Mouse (Mus musculus) forebrain, embryonic 10.5 days (tissue): Measurements from ENCODE around the gene Agrp. TPM values are rescaled to one million over a fixed set of nuclear protein-coding genes. Genes with fewer than 3 reads are reported as not detected.

Source experiments
- DNase-seq: peaks from one replicate; pipeline ENCODE4 v3.0.0-alpha.2; 2017; ENCODE audit warnings: low spot score; ENCODE audit errors: extremely low spot score
- H3K27ac ChIP-seq: fragments of 300-500 bp; sonication (generic); 2 replicates; pipeline ENCODE4 v1.5.1; 2016; ENCODE audit warnings: mild to moderate bottlenecking
- H3K27me3 ChIP-seq: fragments of 300-500 bp; sonication (generic); 2 replicates; pipeline ENCODE4 v1.6.1; 2016; ENCODE audit warnings: mild to moderate bottlenecking; ENCODE audit not compliant: poor library complexity, severe bottlenecking
- H3K36me3 ChIP-seq: fragments of 300-500 bp; sonication (generic); replicated peaks from 2 replicates; pipeline ENCODE4 v1.6.1; 2016; ENCODE audit warnings: mild to moderate bottlenecking, moderate library complexity
- H3K4me1 ChIP-seq: fragments of 300-500 bp; sonication (generic); 2 replicates; pipeline ENCODE4 v1.6.1; 2016
- H3K4me3 ChIP-seq: fragments of 300-500 bp; sonication (generic); 2 replicates; pipeline ENCODE4 v1.5.1; 2016; ENCODE audit warnings: mild to moderate bottlenecking, moderate library complexity
- H3K9me3 ChIP-seq: fragments of 300-500 bp; sonication (generic); 2 replicates; pipeline ENCODE4 v1.6.1; 2016; ENCODE audit warnings: mild to moderate bottlenecking, moderate library complexity
- WGBS: fragments of 180-500 bp; shearing (Covaris S2); methylation state at CpG from one replicate; pipeline ENCODE4 v1.1.7; 2016; 5-methylcytosine and 5-hydroxymethylcytosine counted together
- polyA plus RNA-seq: library from polyadenylated mRNA; unstranded; fragments of >200 nt; fragmentation: Nextera tagmentation; extraction: Ambion mirVana; gene quantifications from 2 replicates; pipeline ENCODE4 v1.2.1, GENCODE M21; 2016

Gene Agrp
- polyA plus RNA-seq, 1 experiment from 2014 or later = 0.38 TPM

GRCm38 (mm10) chr8:105620946-105621720 lies 16.1 kb downstream of the Agrp start:
- 92% methylated on average over 21 of the region's 21 CpGs for WGBS
- Histone ChIP-seq H3K36me3 (peaks cover 71% of the 10 kb centered on the region), H3K27ac (no peak overlapping the region), H3K4me1 (peaks cover 38% of the 10 kb centered on the region), H3K4me3 (no peak overlapping the region), H3K9me3 (no peaks in the 10 kb centered on the region), H3K27me3 (no peaks in the 10 kb centered on the region)
- no peak for DNase-seq

- H3K4me1 ChIP-seq = peaks cover 38% of the 10 kb centered on the region
- 92% methylated on average over 19 of the region's 19 CpGs for WGBS
- H3K27me3 ChIP-seq = peaks cover 9% of the 10 kb centered on the region
- DNase-seq = no peak
- no peak overlapping the region for H3K27ac ChIP-seq
- H3K36me3 ChIP-seq = peaks cover 80% of the 10 kb centered on the region
- H3K4me3 ChIP-seq = no peak overlapping the region
- no peaks in the 10 kb centered on the region for H3K9me3 ChIP-seq
These were observed 17.0 kb downstream of the Agrp start for GRCm38 (mm10) chr8:105620211-105620610.

GRCm38 (mm10) chr8:105618892-105619591 lies 18.2 kb downstream of the Agrp start:
- WGBS = 93% methylated on average over 19 of the region's 19 CpGs

DNA sequence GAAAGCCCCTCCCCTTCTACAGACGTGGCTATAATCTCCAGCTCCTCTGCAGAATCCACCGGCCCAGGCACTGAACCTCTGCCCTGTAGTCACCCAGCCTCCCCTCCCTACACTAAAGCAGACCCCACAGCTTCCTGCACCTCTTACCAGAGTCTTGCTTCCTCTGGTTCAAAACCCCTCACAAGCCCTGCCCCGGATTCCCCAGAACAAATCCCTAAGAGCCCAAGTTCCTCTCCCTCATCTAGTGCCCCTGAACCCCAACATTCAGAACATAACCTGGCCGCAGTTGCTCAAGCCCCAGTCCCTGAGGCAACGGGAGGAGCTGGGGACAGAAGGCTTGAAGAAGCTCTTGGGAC lies 18.9 kb downstream of the Agrp start:
- H3K4me3 ChIP-seq = no peak overlapping the region
- 92% methylated on average over 5 of the region's 5 CpGs for WGBS
- peaks cover 27% of the 10 kb centered on the region for H3K27me3 ChIP-seq
- peaks cover 84% of the 10 kb centered on the region for H3K36me3 ChIP-seq
- peaks cover 31% of the 10 kb centered on the region for H3K4me1 ChIP-seq
- no peaks in the 10 kb centered on the region for H3K9me3 ChIP-seq
- H3K27ac ChIP-seq = no peak overlapping the region
- DNase-seq = no peak

More at GRCm38 (mm10) chr8:105618892-105619591, 18.2 kb downstream of the Agrp start:
- Histone ChIP-seq H3K4me3 (no peak overlapping the region), H3K36me3 (peaks cover 85% of the 10 kb centered on the region), H3K27me3 (peaks cover 21% of the 10 kb centered on the region), H3K4me1 (peaks cover 32% of the 10 kb centered on the region), H3K27ac (no peak overlapping the region), H3K9me3 (no peaks in the 10 kb centered on the region)
- no peak for DNase-seq

GRCm38 (mm10) chr8:105617451-105618278 lies 19.5 kb downstream of the Agrp start:
- WGBS = 92% methylated on average over 21 of the region's 21 CpGs
- H3K36me3 ChIP-seq = peaks cover 78% of the 10 kb centered on the region
- H3K4me3 ChIP-seq = no peak overlapping the region
- H3K27me3 ChIP-seq = peaks cover 33% of the 10 kb centered on the region
- peaks cover 31% of the 10 kb centered on the region for H3K4me1 ChIP-seq
- no peak overlapping the region for H3K27ac ChIP-seq
- DNase-seq = no peak
- no peaks in the 10 kb centered on the region for H3K9me3 ChIP-seq

- no peak overlapping the region for H3K4me3 ChIP-seq
- H3K9me3 ChIP-seq = no peaks in the 10 kb centered on the region
- H3K36me3 ChIP-seq = peaks cover 63% of the 10 kb centered on the region
- peaks cover 49% of the 10 kb centered on the region for H3K27me3 ChIP-seq
- no peak overlapping the region for H3K27ac ChIP-seq
- peaks cover 19% of the 10 kb centered on the region for H3K4me1 ChIP-seq
- no peak for DNase-seq
- 90% methylated on average over 9 of the region's 9 CpGs for WGBS
These were observed 21.3 kb downstream of the Agrp start for GRCm38 (mm10) chr8:105615942-105616341.

DNA sequence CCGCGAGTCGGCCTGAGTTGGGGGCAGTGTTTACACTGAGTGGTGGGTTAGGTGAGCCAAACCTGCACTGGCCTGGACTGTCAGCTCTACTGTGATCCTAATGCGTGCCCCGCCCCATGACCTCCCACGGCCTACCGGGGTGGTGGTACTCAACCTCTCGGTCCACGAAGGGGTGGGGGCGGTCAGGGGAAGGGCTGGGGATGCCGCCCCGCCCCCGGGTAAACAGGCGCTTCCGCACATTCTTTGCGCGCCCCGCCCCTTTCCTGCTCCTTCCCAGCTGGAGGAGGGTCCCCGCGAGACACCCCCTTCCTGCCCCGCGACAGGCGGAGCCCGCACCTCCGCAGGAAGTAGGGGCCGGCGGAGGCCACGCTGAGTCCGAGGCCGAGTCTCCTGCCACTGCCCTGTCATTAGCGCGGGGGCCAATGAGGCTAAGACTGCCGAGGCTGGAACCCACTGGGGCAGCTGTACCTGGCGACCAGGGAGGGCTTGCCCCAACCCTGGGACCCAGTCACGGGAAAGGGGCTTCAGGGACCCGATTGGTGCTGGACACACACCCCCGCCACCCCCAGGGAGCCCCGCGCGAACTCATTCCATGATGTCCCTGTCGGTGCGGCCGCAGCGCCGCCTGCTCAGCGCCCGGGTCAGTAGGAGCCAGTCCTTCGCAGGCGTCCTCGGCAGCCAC lies 23.2 kb downstream of the Agrp start:
- Histone ChIP-seq H3K36me3 (peaks cover 43% of the 10 kb centered on the region), H3K27ac (peak overlapping the region; percentile 21), H3K4me1 (peaks cover 19% of the 10 kb centered on the region), H3K4me3 (peak overlapping the region; percentile 60), H3K27me3 (peaks cover 49% of the 10 kb centered on the region), H3K9me3 (no peaks in the 10 kb centered on the region)
- DNase-seq = peak; percentile 42
- under 1% methylated on average over 50 of the region's 50 CpGs for WGBS

DNA sequence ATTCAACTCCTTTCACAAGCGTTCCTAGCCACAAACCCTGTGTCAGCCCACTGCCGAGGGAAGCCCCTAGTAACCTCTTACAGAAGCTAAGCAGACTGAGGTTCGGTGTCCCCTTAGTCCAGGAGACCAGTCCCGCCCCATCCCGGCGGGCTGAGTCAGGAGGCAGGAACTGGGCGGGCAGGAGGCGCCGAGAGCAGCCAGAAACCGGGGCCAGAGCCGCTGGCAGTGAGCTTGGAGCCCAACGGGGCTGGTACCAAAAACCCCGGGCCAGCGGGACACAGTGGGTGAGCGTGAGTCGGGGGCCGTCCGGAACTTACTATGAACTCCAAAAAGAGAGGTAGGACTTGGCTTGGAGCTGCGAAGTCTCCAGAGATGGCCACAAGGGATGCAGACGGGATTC lies 24.2 kb downstream of the Agrp start:
- H3K4me1 ChIP-seq = peaks cover 19% of the 10 kb centered on the region
- no peaks in the 10 kb centered on the region for H3K9me3 ChIP-seq
- no peak overlapping the region for H3K27ac ChIP-seq
- peak overlapping the region; percentile 60 for H3K4me3 ChIP-seq
- peaks cover 49% of the 10 kb centered on the region for H3K27me3 ChIP-seq
- 3% methylated on average over 20 of the region's 20 CpGs for WGBS
- peaks cover 34% of the 10 kb centered on the region for H3K36me3 ChIP-seq
- no peak for DNase-seq

DNA sequence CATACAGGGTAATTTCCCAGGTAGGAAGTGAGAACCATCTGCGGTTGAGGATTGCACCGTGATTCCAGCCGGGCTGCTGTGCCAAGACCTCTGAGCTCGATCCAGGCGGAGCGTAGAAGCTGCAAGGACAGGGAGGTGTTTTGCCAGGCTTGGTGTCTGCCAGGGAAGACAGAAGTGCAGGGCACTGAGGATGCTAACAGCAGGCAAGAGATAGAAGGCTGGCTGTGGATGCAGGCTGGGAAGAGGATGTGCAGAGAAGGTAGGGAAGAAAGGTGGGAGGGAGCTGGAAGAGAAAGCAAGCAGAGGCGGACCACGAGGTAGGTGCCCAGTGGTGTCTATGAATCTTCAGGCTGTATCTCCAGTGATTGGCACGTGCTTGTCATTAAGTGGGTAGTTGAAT lies 25.4 kb downstream of the Agrp start:
- Histone ChIP-seq H3K27me3 (peaks cover 49% of the 10 kb centered on the region), H3K36me3 (peaks cover 22% of the 10 kb centered on the region), H3K4me3 (no peak overlapping the region), H3K9me3 (no peaks in the 10 kb centered on the region), H3K4me1 (peaks cover 30% of the 10 kb centered on the region), H3K27ac (no peak overlapping the region)
- DNase-seq = no peak
- 87% methylated on average over 9 of the region's 9 CpGs for WGBS

DNA sequence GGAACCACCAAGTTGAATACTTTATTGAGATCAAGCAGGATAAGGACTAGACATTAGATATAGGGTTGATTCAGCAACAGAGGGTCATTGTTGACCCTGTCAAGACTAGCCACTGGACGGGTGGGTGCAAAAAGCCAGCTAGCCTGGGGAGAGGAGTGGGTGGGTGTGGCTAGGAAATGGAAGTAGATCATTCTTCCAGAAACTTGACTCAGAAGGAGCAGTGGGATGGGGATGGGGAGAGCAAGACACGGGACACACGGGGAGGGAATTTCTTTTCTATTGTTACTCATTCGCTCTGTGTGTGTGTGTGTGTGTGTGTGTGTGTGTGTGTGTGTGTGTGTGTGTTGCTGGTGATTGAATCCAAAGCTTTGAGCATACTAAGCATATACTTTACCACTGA lies 27.4 kb downstream of the Agrp start:
- Histone ChIP-seq H3K27me3 (peaks cover 36% of the 10 kb centered on the region), H3K4me1 (peaks cover 51% of the 10 kb centered on the region), H3K36me3 (peaks cover 1% of the 10 kb centered on the region), H3K4me3 (no peak overlapping the region), H3K9me3 (no peaks in the 10 kb centered on the region), H3K27ac (no peak overlapping the region)
- 82% methylated on average over 4 of the region's 4 CpGs for WGBS
- no peak for DNase-seq

DNA sequence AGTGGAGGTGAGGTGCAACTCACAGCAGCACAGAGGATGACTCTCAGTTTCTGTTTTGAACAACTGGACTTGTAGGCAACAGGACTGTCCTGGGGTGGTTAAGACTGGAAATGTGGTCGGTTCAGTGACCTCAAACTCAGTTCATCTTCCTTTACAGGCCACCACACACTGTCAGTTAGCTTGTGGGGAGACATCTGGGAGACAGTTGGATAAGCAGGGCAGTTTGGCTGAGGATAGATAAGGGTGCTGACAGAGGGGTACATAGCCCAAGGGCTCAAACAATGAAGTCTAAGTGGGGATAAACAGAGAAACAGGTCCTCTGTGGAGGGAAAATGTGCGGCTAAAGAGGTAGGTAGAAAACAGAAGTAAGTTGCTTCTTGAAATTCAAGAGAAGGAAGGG lies 27.8 kb downstream of the Agrp start:
- peaks cover 52% of the 10 kb centered on the region for H3K4me1 ChIP-seq
- H3K27ac ChIP-seq = no peak overlapping the region
- H3K4me3 ChIP-seq = no peak overlapping the region
- no peak for DNase-seq
- H3K9me3 ChIP-seq = no peaks in the 10 kb centered on the region
- no peaks in the 10 kb centered on the region for H3K36me3 ChIP-seq
- WGBS = 84% methylated on average over 2 of the region's 2 CpGs
- H3K27me3 ChIP-seq = peaks cover 32% of the 10 kb centered on the region

DNA sequence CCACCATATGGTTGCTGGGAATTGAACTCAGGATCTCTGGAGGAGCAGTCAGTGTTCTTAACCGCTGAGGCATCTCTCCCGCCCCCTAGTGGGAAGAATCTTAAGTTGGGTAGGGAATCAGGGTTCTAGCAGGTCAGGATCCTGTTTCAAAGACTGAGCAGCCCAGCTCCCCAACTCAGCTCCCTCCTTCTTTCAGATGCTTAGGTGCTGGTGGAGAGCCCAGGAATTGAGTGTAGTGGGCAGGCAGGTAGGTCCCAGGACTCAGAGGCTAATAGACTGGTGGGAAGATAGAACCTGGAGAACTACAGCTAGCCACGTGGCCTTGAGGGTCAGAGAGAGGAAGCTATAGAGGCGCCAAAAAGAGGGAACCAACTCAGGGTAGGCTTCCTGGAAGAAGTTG lies 29.5 kb downstream of the Agrp start:
- Histone ChIP-seq H3K4me3 (0 out of 2 replicates have a peak overlapping the region, but pooled peaks have one; percentile 88), H3K27me3 (peaks cover 31% of the 10 kb centered on the region), H3K36me3 (no peaks in the 10 kb centered on the region), H3K27ac (no peak overlapping the region), H3K9me3 (no peaks in the 10 kb centered on the region), H3K4me1 (peaks cover 38% of the 10 kb centered on the region)
- WGBS = 29% methylated on average over 4 of the region's 4 CpGs
- no peak for DNase-seq
